Mouse (Mus musculus) megakaryocyte progenitor cell, adult 5-6 weeks (primary cell): ENCODE measurements around the gene Wdfy3. TPM values are rescaled to one million over a fixed set of nuclear protein-coding genes. Genes with fewer than 3 reads are reported as not detected.
"Not testable (repeated sequence)": the region's sequence is repeated elsewhere in the genome, so short reads cannot be mapped to it uniquely, and the experiment has no call there.

Experiments
- ATAC-seq: replicated peaks from 2 replicates; pipeline ENCODE4 v1.8.0; 2016; ENCODE audit warnings: mild to moderate bottlenecking, moderate TSS enrichment, inconsistent platforms; ENCODE audit not compliant: poor library complexity
- total RNA-seq, 2 experiments: library from RNA; stranded (forward) in 1 of 2; stranded (reverse) in 1 of 2; fragments of 157-497, 149-512 nt in 1 of 2; fragments of 200-1000 nt in 1 of 2; gene quantifications; 2 replicates each; pipeline versions ENCODE4 v1.2.3 to v1.2.4; 2015 to 2017

Wdfy3 gene
- total RNA-seq, 2 experiments from 2014 or later, result 5.4 to 9.5 TPM

DNA sequence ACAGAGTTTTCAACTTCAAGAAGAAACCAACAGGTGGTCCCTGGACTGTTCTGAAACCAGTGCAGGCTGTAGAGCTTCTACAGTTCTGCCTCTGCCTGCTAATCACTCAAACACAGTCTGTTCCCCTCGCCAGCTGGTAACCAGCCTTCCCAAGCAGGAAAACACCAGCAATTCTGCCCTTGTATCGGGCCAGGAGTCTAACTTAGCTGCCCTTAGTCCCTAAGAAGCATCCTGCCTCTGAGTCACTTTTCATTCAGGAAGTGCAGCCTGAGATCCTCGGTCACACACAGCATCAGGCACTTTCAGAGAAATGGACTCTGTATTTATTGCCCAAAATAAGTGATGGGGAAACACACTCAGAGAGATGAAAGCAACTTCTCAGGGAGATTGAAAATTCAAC is 66.3 kb downstream of the Wdfy3 start:
- no peak for ATAC-seq

DNA sequence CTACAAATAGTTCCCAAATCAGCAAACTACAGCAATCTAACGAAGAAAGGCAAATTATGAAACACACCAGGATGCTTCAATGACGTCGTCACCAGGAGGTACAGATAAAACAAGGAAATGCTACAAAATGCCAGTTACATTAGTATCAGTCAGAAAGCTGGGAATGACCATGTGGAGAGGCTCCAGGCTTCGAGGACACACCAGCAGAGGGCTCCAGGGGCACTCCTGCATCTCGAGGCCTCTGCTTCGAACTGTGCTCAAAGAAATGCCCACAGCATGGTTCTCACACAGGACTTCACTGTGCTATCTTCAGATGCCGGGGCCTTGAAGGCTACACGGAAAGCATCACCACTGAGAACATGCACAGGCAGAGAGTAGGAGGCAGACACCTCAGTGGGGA is 68.7 kb downstream of the Wdfy3 start:
- no peak for ATAC-seq

DNA sequence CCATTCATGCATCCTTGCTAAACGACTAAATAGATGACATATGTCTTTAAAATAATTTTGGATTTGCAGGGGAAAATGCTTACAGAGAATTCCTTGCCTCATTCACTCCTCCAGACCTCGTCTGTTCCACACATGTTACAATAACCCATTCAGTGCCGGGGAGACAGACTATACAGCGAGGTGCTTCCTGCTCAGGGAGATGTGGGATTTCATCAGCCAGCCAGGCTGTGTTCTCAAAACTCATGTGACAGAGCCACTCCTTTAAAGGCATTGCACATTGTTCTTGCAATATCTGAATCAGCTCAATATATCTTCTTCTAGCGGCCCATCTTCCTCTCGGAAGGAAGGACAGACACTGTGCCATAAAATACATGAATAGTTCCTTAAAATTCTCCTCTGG is 70.8 kb downstream of the Wdfy3 start:
- peak; percentile 38 for ATAC-seq

DNA sequence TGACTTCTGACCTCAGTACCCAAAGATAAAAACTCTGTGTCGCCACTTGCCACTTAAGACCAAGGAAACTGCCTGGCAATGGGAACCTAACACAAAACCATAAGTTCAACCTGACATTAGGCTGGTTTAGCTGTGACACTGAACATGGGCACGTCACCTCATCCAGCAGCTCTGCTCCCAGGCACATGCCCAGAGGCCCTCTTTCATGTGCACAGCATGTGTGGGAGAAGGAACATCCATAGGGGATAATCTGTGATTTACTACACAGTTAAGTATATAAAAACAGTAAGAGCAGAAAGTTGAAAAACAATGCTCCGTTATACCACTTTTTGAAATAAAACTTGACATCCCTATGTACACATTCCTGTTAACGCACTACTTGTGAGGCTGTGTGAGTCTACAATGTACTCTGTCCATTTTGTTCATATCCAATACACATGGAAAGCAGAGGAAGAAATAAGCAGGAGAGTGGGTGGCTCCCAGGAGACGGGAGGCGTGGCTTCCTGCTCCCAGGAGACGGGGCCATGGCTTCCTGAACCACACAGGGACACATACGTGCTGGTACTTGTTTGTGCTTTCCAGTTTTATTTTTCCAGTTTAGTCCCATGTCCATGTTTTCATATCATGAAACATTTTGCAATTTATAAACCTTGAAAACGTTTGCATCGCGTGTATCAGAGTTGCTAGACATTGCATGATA is 73.5 kb downstream of the Wdfy3 start:
- ATAC-seq, result no peak

DNA sequence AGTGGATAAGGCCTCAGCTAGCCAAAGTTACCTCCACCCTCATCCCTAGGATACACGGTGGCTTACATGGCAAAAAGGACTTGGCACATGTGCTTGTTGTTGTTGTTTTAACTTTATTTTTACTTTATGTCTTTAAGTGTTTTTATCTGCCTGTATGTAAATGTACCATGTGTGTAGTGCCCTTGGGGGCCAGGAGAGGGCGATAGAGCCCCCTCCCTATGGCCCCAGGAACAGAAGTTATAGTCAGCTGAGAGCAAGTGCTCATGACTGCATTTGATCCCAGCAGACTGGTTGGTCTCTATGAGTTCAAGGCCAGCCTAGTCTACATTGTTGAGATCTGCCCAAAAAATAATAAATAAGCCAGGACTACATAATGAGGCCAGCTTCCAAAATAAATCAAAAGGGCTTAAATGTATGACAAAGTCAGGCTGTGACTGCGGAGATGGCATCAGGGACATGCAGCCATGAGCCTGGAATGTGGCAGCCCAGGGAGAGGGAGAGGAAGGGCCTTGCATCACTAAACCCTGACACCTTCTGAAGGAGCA is 74.2 kb downstream of the Wdfy3 start:
- peak; percentile 89 for ATAC-seq

DNA sequence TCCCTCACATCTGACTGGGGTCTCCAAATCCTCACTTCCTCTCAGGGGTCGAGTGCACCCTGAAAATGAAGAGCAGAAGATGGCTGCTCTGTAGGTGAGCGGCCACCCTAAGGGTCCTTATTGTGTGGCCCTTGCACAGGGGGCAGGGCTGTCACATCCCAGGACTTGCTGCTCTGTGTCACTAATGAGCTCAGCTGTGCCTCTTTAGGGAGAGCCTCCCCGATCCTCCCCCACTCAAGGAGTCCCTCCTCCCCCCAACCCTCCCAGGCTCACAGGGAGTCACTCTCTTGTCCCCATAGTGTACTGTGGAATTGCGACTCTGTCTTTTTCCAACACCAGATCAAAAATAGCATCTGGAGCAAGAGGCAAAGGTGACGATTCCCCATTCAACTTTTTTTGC is 75.7 kb downstream of the Wdfy3 start:
- ATAC-seq, result no peak

DNA sequence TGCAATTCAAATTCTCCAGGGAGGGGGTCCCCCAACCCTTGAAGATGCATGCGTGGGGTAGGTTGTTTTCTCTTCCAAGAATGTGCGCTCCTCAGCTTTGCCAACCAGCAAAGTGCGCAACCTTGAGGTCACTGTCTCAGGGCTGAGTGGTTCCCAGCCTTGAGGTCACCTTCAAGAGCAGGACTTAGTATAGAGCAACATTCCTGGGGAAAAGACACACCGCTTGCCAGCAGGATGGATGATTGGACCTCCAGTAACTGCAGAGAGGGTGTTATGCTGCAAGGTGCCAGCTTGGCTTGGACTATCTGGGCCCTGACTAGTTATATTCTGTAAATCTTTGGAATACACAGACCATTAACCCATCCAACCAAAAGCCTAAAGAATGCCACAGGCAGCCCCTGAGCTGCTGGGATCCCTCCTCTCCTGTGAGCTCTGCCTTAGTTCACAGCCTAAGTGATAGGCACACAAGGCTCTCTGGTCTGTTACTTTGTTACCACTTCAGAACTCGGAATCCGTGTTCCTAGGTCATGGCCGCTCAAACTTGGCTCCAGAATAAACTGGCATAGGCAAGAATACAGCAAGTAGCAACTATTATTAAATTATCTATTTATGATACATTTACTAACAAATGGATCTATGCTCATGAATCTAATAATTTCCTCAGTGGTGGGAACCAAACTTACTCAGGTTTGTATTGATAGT is 76.6 kb downstream of the Wdfy3 start:
- no peak for ATAC-seq

DNA sequence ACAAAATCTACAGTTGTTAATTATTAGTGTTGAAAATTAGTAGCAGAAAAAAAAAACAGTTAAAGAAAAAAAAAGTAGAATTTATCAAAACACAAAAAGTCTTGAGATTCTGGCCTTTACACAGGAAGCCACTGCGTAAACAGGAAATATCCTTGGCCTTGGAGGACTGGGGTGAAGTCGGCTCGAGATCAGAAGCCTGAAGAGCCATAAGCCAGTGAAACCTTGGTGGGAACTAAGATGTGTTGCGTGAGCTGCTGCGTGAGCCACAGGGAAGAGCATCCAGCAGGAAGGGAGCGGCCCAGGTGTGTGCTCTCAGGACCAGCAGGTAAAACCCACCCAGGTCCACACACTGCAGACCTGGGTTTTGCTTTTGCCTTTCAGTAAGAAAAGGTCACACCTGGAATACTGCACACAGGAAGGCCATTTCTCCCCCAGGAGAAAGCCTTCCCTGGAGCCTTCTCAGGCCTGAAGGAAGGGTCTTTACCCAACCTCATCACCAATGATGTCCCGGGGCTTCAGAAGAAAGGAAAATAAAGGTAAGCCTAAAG is 79.3 kb downstream of the Wdfy3 start:
- ATAC-seq, result no peak

DNA sequence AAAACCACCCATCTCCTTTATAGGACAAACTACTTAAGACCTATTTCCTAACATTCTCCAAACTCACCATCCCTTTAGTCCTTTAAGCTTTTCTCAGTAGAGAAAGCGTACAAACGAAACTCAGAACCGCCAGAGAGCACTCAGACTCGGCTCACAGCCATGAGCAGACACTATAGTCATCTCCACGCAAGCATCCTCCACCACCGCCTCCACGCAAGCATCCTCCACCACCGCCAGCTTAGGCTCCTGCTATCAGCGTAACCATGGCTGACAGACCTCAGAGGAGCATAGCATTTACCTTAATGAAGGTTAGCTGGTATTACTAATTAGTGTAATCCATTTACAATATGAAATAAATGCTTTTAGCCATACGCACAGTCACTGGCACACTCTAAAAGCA is 81.2 kb downstream of the Wdfy3 start:
- no peak for ATAC-seq

DNA sequence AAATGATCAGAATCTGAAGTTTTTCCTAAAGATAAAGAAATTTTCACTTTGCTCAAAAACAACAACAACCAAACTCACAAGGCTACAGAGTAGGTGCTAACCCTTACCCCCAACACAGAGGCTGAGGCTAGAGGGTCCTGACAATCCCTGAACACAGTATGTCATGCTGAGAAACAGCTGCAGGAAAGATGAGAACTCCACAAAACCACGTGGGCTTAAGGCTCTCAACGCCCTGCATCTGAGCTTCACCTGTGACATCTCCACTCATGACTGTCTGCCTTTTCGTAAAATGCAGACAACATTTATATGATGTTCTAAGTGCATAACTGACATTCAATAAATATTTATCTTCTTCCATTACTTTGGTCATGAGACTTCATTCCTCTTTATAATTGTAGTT is 83.0 kb downstream of the Wdfy3 start:
- ATAC-seq, result no peak

DNA sequence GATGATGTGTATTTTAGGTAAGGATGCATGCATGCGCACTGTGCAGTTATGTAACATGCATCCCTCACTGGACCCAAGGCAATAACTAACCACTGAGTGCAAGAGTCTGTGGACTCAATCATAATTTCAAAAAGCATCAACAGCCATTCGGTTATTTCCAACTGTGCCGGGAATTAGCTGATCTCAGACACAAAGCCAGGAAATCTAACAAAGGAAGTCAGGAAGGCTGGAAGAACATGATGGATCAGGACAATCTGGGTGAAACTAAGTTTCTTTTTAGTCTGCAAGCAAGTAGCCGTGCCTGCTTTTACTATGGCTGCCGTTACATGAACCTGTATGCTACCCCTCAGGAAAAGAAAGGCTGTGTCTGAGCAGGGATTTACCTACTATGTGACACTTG is 87.5 kb downstream of the Wdfy3 start:
- ATAC-seq, result no peak

DNA sequence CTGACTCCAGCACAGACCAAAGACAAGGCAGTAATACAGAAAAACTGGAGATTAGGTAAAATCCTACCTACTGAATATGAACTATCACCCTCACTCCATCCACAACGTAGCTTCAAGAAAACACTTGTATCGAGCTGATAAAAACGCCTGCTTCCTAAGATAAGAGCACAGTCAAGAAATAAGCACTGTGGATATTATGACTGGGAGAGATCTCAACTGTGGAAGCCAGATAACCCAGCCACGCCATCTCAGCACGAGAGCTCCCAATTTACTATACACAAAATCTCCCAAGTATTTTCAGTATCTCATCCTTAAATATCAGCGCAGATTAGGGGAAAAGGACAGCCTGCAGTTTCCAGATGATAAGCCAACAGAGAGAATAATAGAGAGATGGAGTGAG is 90.1 kb downstream of the Wdfy3 start:
- peak; percentile 94 for ATAC-seq

DNA sequence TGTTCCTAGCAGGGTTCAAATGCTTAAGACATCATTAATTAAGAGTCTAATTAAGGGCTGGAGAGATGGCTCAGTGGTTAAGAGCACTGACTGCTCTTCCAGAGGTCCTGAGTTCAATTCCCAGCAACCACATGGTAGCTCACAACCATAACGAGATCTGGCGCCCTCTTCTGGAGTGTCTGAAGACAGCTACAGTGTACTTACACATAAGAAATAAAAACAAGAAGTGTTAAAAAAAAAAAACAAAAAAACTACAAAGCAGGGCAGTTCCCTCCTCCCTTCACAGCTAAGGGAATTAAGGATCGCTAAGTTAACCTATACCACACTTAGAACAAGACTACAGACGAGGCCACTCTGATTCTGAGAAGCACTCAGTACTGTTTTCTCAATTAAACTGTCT is 97.1 kb downstream of the Wdfy3 start:
- not testable (repeated sequence) for ATAC-seq

DNA sequence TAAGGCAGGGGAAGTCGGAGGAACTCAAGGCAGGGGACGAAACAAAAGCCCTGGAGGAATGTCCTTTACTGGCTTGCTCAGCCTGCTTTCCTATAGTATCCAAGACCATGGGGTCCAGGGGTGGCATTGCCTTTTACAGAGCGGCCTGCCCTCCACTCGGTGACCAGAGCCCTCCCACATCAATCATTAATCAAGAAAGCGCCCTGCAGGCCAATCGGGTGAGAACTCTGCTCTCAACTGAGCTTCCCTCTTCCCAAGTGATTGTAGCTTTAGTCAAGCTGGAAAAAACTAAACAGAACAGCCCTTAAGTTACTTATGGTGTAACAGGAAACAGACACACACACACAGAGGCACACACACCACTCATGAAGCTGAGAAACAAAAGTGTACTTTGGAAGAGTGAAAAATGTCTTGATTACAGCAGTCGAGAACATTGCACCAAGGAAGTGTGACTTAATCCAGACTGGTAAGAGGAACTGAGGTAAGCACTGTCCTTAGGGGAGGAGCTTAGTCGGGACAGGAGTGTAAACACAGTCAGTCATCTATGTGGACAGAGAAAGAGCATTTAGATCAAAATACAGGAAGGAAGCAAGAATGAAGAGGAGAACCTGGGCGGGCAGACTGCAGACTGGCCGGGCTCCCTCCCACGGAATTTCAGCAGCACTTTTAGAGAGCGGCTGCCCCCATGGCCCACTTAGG is 101.4 kb downstream of the Wdfy3 start:
- peak; percentile 92 for ATAC-seq

DNA sequence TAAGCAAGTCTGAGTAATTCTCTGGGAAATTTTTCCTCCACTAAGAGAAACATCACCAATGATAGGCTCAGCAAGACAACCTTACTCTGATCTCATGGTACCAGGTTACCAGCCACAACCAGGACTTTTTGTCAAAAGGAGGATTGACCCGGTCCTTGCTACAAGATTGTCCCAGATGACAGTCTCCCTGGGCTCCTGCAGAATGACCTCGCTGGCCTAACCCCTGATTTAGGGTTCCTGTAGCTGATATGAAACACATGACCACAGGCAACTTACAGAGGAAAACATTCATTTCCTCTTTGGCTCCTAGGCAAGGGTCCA is 101.9 kb downstream of the Wdfy3 start:
- peak; percentile 67 for ATAC-seq

DNA sequence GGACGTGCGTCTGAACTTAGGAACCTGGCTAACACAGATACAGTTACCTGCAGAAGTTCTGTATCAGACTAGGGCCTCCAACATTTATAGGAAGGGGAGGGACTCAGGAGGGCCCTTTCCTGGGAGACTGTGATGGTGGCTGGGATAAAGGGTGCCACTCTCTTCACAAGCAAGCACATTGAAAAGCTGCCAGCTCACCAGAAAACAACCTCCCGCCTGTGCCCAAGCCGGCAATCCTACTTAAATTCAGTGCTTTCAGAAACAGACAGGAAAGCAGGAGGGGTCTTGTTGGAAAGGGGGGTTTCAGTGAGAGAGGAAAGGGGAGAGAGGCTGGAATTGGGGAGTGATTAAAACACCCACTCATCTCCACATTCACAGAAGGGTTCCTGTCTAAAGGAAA is 106.9 kb downstream of the Wdfy3 start:
- no peak for ATAC-seq

DNA sequence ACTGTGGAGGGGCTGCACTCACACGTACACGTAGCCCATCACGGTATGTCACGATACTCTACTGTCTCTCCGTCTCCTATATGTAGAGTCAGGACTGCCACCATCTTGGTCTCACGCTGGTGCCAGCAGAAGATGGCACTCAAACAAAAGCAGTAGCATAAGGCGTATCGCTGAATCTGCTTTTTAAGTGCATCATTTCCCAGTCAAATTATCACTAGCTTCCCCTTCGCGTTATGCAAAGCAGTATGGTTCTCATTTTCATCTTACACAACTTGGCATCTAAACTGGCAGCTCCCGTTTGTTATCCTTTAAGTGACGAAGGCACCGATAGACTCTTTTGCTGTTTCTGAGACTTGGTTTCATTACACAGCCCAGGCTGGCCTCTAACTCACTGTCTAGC is 110.4 kb downstream of the Wdfy3 start:
- no peak for ATAC-seq

DNA sequence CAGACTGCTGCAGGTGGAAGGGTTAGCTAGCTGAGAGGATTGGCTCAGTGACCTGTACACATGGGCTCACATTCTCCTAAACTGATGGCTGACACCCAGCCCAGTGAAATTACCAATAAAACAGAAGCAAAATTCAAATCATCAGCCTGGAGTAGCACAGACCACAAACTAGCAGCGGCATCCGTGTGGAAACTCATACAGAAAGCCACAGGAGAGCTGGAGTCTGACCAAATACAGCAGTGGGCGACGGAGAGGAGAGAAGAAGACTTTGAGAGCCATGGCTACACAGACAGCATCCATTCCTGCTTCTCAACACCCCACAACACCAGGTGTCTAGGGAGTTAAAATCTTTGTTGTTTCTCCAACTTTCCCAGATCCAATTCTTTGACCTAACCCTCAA is 110.8 kb downstream of the Wdfy3 start:
- ATAC-seq, result no peak

DNA sequence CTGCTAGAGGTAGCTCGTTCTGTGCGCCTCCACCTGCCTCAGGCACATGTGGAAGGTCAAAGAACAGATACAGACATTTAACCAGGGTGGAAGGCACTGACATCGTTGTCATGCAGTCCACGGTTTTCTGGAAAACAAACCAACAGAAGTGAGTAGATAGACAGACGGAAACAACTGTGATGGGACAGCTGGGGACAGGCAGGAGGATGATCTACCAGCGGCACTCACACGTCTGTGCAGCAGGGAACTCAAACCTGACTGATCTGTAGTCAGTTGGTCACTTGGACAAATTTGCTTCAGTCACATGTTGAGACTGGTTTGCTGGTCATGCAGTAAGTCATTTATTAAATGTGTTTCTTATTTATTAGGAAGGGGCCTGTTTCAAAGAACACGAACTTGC is 112.3 kb downstream of the Wdfy3 start:
- no peak for ATAC-seq

DNA sequence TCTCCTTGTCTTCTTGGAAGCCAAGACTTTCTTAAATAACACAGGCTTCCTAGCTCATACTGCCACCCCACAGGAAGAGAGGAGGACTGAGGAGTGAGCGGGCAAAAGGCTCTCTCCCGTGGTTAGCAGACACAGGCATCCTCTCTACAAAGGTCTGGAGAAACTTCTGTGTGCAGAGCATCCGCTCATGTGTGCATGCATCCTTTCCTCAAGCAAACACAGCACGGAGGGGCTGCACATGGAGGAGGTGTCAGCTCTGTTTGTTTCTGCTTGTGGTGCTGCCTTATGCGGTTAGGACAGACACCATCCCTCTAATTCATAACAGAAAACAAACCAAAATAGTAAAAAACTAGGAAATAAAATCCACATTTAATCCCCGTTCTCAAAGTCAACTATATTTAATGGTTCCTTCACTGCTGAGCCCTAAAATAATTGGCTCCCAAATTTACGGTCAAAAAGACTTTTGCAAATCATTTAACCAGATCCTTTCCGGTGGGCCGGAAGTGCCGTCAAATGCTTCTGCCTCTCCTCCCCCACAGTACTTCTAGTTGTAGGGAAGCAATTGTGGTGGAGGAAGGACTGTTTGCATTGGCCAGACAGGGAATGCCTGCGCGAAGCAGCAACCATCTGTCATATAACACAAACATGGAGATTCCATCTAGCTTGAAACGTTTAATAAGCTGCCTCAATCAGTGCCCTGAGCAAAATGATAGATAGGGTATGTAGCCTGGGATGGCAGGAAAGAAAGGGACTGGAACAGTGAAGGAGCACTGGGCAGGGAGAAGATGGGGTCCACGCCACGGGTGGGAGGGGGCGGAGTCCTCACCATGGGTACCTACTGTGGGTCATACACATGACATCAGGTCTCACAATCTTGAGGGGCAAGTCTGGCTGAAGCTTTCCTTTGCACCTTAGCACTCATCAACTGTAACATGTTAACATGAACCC is 115.1 kb downstream of the Wdfy3 start:
- no peak for ATAC-seq

DNA sequence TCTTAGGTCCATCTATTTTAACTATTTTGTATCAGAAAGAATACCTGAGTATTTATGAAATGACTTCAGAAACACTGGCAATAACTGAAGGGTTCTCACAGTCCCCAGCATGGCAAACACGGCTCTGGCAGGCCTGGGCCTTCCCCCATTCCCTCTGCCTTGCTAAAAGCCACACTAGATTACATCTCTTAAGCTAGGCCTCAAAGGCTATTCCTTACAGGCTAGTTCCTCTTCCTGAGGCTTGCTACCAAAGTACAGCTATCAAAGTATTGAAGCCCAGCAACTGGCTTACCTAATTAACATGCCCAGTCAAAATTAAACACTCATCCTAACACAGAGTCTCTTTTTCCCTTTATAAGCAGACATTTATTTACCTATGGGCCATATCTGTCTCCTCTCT is 117.8 kb downstream of the Wdfy3 start:
- 0 out of 2 replicates have a peak, but pooled peaks have one; percentile 42 for ATAC-seq
